Mouse (Mus musculus) embryonic stem cell, embryonic (primary cell): ENCODE data around the gene Ppm1j.
"Not testable (repeated sequence)": the region's sequence is repeated elsewhere in the genome, so short reads cannot be mapped to it uniquely, and the experiment has no call there.

Experiments
- CTCF ChIA-PET, 4 experiments: fragments of 300-600 bp in 2 of 4; fragments of 350-600 bp in 2 of 4; sonication (Branson Sonifier 250); formaldehyde crosslinking; loops; one replicate each; lab custom pipeline; 2022; ENCODE audit warnings: inconsistent platforms in 2 of 4; lab: Charles Lee
- POLR2A ChIA-PET, 4 experiments: fragments of 300-600 bp in 2 of 4; fragments of 350-600 bp in 2 of 4; sonication (Branson Sonifier 250); formaldehyde crosslinking; loops; one replicate each; lab custom pipeline; 2022; ENCODE audit warnings: antibody characterized with exemption in 4 of 4, inconsistent platforms in 1 of 4; lab: Charles Lee

Ppm1j gene

DNA sequence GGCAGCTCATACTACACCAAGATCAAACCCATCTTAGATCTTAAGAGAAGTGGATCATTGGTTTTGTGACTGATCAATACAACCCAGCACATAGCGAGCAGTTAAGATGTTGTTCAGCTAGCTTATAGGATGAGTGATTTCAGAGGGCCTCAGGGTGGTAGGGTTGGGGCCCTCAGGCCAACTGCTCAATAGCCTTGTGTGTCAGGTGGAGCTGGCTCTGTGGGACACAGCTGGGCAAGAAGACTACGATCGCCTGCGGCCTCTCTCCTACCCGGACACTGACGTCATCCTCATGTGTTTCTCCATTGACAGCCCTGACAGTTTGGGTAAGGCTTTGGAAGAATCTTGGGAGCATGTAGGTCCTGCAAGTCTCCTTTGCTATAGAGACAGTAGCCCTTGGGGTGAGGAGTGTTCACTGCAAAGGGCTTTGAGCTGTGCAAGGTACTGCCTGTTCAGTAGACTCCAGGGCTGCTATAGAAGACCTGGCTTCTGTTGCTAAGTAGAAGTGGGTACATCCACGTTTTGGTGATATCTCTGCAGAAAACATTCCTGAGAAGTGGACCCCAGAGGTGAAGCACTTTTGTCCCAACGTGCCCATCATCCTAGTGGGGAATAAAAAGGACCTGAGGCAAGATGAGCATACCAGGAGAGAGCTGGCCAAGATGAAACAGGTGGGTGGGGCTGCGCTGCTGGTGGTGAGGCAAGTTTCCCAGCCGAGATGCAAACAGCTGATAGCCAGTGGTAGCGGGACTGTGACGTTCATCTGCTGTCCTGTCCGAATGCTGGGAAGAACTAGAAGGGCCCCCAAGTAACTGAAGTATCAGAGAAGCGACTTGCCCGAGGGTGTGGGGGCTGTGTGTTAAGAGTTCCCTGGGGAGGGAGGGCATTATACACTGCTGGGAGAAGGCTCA, 11.8 kb downstream of the Ppm1j start:
- POLR2A ChIA-PET = interaction anchor here in 3 of 4 experiments (0.6 to 4.9 kb wide), 9 partner anchors 11 to 105 kb away, joined by 3 to 56 read pairs (median 4); partner anchors contain the start of genes Mov10 (in 2 of the 3), Fam19a3 (in 1 of the 3) and Ppm1j (in 1 of the 3)

DNA sequence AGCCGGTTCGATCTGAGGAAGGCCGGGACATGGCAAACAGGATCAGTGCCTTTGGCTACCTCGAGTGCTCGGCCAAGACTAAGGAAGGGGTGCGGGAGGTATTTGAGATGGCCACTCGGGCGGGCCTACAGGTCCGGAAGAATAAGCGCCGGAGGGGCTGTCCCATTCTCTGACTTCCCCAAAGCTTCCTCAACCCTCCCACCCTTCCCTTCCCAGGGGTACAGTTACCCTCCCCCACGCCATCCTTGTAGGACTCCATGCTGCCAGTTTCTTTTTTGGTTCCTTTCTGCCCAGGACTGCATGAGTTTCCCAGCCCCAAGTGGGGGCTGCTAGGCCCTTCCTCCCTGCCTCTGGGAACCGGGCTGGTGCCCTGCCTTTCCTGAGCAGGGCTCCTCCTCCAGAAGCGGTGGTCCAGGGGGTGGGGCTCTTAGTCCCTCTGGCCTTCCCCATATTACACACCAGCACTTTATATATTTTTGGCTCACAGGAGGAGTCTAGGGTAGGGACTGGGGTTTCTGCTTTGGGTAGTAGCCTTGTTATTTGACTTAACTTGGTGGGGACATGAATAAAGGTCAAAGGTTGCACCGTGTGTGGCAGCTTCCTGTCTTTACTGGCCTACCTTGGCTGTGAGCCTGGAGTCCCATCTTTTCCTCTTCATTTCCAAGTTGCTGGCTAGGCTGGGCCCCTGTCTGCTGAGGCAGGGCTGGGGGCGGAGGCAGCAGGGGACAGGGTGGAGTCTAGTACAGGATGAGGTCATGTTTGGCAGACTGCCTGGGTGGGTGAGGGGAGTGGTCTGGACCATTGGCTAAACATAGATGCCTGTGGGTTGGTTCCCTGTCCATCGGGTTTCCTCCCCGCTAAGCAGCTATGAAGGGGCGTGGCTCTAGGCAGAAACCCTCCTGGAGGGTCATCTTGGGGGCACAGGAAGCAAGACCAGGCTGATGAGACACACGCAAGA, 13.3 kb downstream of the Ppm1j start:
- ChIA-PET POLR2A (interaction anchor here in 3 of 4 experiments (0.7 to 3.4 kb wide), 25 partner anchors 9 to 265 kb away, joined by 3 to 34 read pairs (median 5); partner anchors contain the start of genes Fam19a3 (in 3 of the 3), Ppm1j (in 3 of the 3), Capza1 (in 2 of the 3) and Mov10 (in 2 of the 3)), CTCF (interaction anchor here (0.6 to 1.4 kb wide), 9 partner anchors 12 to 1196 kb away, joined by 3 to 7 read pairs (median 3); partner anchors contain the start of genes Fam19a3 (in 2 of the 4), Capza1 (in 1 of the 4), Ppm1j (in 1 of the 4) and St7l (in 1 of the 4))

More for the DNA sequence above, 11.8 kb downstream of the Ppm1j start:
- CTCF ChIA-PET = no interaction called here

DNA sequence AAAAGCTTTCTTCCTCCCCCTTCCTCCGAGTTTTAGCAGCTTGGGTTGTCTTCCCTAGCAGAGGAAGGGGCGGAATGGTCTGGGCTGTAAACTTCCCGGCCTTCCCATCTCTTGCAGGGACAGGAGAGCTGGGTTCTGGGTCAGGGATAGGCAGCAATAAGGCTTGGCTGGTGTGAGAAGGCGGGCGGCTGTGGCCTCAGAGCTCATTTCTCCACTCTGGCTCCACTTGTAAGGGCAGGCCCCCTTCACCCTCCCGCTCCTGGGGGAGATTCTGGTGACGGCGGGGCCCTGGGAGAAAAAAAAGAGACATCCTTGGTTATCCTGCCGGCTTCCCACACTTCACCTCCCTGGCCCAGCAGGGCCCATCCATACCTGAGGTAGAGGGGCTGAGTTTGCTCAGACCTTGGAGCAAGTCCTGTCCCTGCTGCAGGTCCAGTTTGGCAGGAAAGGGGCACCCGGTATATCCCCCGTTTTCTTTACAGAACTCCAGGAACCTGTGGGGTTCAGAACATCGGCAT, 14.2 kb downstream of the Ppm1j start:
- ChIA-PET POLR2A (interaction anchor here (0.6 to 3.4 kb wide), 25 partner anchors 8 to 991 kb away, joined by 3 to 34 read pairs (median 5); partner anchors contain the start of genes Fam19a3 (in 3 of the 4), Ppm1j (in 3 of the 4), Capza1 (in 2 of the 4) and Mov10 (in 2 of the 4)), CTCF (interaction anchor here (0.6 to 1.4 kb wide), 11 partner anchors 13 to 1195 kb away, joined by 3 to 7 read pairs (median 3); partner anchors contain the start of genes Fam19a3 (in 2 of the 4), Capza1 (in 1 of the 4), Ppm1j (in 1 of the 4) and St7l (in 1 of the 4))

DNA sequence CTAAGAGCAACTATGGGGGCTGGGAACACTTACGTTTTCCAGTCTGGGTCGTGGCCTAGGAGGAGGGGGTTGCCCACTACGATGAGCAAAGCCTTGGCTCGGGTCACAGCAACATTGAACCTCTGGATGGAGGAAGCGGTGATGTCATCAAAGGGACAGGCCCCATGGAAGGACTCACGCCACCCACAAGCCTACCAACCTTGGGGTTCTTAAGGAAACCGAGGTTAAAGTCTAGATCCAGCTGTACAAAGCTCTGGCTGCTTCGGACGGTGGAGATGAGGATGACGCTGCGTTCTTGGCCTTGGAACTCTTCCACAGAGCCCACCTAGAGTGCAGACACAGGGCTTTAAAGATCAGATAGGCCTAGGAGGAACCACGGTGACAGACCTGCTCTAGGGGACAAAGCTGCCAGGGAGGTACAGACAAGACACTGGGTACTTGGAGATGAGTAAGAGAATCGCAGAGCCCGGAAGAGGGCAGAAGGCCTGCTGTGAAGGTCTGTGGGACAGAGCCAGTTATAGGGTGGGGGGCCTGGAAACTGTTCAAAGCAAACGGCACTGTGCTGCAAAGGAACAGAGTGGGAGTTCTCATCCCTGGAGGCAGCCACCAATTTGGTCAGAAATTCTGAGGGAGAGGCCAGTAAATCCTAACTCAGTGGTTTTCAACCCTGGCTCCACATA, 14.9 kb downstream of the Ppm1j start:
- ChIA-PET POLR2A (interaction anchor here in 2 of 4 experiments (0.9 to 3.4 kb wide), 7 partner anchors 9 to 68 kb away, joined by 3 to 34 read pairs (median 8); partner anchors contain the start of genes Capza1 (in 1 of the 2), Mov10 (in 1 of the 2) and St7l (in 1 of the 2)), CTCF (interaction anchor here in 2 of 4 experiments (0.6 to 0.7 kb wide), 2 partner anchors 15 to 148 kb away, joined by 3 read pairs; partner anchors contain the start of gene Ppm1j (in 1 of the 2))

DNA sequence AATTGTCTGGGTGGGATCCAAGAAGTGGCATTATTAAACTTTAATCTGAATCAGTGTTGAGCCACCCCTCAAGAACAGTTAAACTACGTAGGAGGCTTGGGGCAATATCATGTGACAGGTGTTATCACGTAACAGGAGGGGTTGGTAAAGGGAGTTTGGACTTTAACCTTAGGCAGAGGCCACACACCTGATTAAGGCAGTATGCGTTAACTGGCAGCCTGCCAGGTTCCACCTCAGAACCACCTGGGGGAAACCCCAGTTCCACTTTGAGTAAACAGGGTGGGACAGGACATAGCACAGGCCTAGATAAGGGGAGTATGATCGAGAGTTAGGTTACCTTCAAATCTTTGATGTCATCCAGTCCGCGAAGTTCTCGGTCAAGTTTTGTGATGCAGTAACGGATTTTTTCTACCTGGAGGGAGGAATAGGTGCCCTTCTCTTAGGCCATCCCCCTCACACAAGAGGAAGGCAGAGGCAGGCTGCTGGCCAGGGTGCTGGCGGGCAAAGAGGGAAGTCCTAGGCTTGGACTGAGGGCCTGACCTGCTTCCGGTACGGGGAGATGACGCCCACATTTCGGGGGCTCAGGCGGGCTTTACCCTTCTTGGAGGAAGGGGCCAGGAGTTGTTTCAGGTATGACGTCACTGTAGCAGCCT, 15.7 kb downstream of the Ppm1j start:
- CTCF ChIA-PET = no interaction called here
- POLR2A ChIA-PET = interaction anchor here in 2 of 4 experiments (0.9 to 3.4 kb wide), 8 partner anchors 9 to 68 kb away, joined by 3 to 34 read pairs (median 6); partner anchors contain the start of genes Capza1 (in 2 of the 2), St7l (in 2 of the 2) and Mov10 (in 1 of the 2)

DNA sequence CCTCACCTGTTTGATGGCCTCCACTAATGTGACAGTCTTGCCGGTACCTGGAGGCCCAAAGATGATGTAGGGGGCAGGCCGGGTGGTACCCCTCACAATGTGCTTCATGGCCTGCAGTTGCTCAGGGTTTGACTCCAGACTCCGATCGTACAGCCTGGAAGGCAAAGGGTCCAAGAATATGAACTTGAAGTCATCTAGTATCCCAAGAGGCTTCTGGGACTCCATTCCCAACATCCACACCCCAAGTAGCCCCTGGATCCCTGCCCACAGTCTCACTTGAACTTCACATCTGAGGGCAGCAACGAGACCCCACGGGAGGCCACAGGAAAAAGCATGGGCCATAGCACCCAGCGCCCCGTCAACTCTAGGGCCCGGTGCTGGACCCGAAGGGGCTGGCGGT, 19.8 kb downstream of the Ppm1j start:
- ChIA-PET POLR2A (interaction anchor here in 3 of 4 experiments (0.5 to 1.7 kb wide), 5 partner anchors 10 to 166 kb away, joined by 3 to 9 read pairs (median 4); partner anchors contain the start of genes Capza1 (in 1 of the 3) and St7l (in 1 of the 3)), CTCF (no interaction called here)

DNA sequence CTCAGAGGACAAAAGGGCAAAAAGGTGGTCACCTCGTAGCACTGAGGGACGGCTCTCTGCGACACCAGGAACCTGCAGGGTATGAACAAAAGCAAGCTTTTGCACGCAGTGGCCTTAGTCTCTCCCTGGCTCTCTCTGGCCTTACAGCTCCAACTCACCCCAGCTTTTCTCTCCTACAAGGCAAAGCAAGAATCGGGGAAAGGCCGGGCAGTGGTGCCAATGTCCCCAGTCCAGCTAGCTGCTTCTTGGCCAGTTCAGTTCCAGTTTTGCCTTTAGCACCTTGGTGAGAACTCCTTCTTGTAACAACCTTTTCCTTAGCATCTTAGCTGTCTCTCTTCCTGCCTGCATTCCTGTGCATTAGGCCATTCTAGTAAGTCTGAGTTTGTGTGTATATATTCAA, 20.6 kb downstream of the Ppm1j start:
- ChIA-PET CTCF (no interaction called here), POLR2A (interaction anchor here (0.6 to 2.0 kb wide), 7 partner anchors 11 to 63 kb away, joined by 3 to 6 read pairs (median 4); partner anchors contain the start of genes Capza1 (in 1 of the 4) and St7l (in 1 of the 4))

DNA sequence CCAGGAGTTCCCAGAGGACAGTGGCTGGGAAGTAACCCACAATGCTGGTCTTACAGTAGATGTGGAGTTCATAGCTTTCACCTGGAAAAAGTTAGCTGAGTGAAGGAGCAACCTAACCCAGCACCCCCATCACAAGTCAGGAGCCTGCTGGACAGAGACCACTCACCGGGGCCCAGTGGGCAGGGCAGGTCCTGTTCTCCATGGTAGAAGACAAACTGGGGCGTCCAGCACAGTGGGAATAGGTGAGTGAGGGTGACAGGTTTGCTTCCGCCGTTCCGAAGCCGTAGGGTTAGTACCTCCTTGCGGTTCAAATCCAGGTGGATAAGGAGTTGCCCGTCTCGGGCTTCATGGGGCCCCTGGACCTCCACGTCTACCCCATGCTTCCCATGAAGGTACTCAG, 23.5 kb downstream of the Ppm1j start:
- ChIA-PET POLR2A (interaction anchor here in 1 of 4 experiments (1.0 kb wide), 1 partner anchor 14 kb away, joined by 5 read pairs; the partner anchor contains the start of gene Mov10), CTCF (interaction anchor here in 1 of 4 experiments (1.6 kb wide), 1 partner anchor 11 kb away, joined by 3 read pairs; no protein-coding TSS in a partner anchor)

DNA sequence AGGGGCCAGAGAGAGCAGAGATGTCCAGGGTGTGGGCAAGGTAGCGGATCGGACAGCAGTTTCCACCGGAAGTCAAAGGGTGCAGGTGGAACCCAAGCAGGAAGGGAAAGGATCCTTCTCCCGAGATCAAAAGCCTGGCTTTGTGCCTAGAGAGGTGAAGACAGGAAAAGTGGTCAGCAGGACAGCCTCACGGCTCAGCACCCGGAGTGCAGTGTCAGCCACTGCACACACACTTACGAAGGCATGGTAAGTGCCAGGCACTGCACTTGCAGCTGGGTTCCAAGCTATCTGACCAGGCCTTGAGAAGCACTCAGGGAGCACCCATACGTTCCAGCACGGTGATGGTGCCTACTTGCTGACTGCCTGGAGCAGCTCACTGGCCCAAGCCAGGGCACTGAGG, 24.7 kb downstream of the Ppm1j start:
- POLR2A ChIA-PET = interaction anchor here in 2 of 4 experiments (0.7 to 1.2 kb wide), 9 partner anchors 10 to 166 kb away, joined by 3 to 8 read pairs (median 5); partner anchors contain the start of genes Mov10 (in 1 of the 2) and Rhoc (in 1 of the 2)
- CTCF ChIA-PET = interaction anchor here in 2 of 4 experiments (0.6 to 1.6 kb wide), 2 partner anchors 10 to 37 kb away, joined by 3 to 4 read pairs; no protein-coding TSS in a partner anchor

DNA sequence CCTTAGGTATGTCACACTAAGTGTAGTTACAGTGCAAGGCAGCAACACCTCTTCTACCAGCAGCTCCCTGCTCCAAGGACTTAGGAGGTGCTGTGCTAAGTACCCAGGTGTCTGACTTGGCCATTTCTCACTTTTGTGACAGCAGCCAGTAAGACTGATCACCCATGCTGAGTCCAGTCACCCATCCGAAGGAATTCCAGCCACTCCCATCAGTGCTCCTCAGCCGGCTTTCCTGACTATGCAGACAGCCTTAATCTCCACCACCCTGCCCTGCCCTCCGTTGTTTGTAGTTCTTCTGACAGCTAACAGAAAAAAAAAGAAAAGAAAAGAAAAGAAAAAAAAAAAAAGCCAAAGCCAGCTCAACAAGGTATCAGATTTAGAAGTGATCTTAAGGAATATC, 30.9 kb downstream of the Ppm1j start:
- ChIA-PET CTCF (interaction anchor here in 2 of 4 experiments (0.5 to 1.5 kb wide), 4 partner anchors 17 to 265 kb away, joined by 3 to 12 read pairs (median 4); partner anchors contain the start of genes Fam19a3 (in 1 of the 2) and Ppm1j (in 1 of the 2)), POLR2A (interaction anchor here in 2 of 4 experiments (1.0 to 2.1 kb wide), 15 partner anchors 9 to 172 kb away, joined by 3 to 13 read pairs (median 6); partner anchors contain the start of genes Capza1 (in 2 of the 2), Rhoc (in 2 of the 2), St7l (in 2 of the 2) and Fam19a3 (in 1 of the 2))

DNA sequence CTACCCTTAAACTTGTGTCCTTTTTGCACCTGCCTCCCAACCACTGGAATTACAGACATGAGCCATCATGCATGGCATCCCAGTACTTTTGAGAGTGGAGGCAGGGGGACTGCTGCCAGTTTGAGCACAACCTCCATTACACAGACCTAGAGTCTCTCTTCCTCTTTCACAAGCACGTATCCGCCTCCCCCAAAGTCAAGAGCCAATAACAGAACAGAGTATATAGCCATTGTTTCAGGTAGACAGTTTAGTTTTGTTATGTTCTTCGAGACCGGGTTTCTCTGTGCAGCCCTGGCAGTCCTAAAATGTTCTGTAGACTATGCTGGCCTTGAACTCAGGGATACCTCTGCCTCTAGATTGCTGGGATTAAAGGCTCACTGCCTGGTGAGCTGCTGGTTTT, 31.4 kb downstream of the Ppm1j start:
- POLR2A ChIA-PET = interaction anchor here in 2 of 4 experiments (1.0 to 2.1 kb wide), 11 partner anchors 9 to 52 kb away, joined by 3 to 13 read pairs (median 7); partner anchors contain the start of genes Rhoc (in 2 of the 2), Capza1 (in 1 of the 2), Fam19a3 (in 1 of the 2) and Ppm1j (in 1 of the 2)
- CTCF ChIA-PET = interaction anchor here in 2 of 4 experiments (0.5 to 1.5 kb wide), 4 partner anchors 18 to 266 kb away, joined by 3 to 12 read pairs (median 4); partner anchors contain the start of genes Fam19a3 (in 1 of the 2) and Ppm1j (in 1 of the 2)

DNA sequence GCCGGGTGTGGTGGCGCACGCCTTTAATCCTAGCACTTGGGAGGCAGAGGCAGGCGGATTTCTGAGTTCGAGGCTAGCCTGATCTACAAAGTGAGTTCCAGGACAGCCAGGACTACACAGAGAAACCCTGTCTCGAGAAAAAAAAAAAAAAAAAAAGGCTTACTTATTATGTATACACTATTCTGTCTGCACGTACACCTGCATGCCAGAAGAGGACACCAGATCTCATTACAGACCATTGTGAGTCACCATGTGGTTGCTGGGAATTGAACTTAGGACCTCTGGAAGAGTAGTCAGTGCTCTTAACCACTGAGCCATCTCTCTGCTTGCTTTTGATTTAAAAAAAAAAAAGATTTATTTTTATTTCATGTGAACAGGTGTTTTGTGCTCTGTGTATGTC, 32.4 kb downstream of the Ppm1j start:
- POLR2A ChIA-PET = interaction anchor here in 2 of 4 experiments (1.1 to 6.1 kb wide), 4 partner anchors 16 to 51 kb away, joined by 3 to 62 read pairs (median 48); partner anchors contain the start of genes Rhoc (in 2 of the 2) and Capza1 (in 1 of the 2)
- CTCF ChIA-PET = not testable (repeated sequence)

DNA sequence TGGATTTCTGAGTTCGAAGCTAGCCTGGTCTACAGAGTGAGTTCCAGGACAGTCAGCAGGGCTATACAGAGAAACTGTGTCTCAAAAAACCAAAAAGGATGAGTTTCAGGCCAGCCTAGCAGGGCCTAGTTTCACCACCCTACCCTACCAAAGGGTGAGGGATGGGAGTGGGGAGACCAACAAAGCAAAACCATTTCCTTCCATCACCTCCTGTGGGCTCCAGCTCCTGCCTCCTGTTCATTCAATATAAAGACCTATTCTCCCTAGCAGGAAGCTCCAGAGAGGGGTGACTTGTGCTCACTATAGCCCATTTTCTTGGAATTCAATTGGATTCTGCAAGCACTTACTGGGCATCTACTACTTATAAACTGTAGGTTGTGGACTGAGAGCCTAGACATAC, 33.9 kb downstream of the Ppm1j start:
- ChIA-PET CTCF (interaction anchor here (1.0 to 2.3 kb wide), 9 partner anchors 26 to 244 kb away, joined by 3 to 17 read pairs (median 5); partner anchors contain the start of gene Rhoc (in 1 of the 4)), POLR2A (interaction anchor here (0.5 to 6.1 kb wide), 40 partner anchors 9 to 1611 kb away, joined by 3 to 62 read pairs (median 6); partner anchors contain the start of genes Capza1 (in 3 of the 4), Fam19a3 (in 3 of the 4), Ppm1j (in 3 of the 4) and Rhoc (in 2 of the 4))

DNA sequence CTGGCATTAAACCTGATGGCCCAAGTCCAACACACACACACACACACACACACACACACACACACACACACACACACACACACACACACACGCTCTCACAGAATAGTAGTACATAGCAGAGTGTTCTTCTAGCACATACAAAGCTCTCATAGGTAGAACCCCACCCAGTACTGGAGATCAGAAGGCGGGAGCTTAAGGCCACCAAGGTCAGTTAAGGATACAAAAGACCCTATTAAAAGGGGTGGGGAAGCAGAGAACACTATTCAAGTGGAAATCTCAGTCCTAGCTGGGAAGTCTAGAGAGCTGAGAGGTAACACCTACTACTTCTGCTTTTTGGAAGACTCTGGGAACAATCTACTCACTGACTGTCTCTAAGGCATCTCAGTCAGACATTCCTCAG, 34.5 kb downstream of the Ppm1j start:
- CTCF ChIA-PET = interaction anchor here (0.6 to 2.3 kb wide), 15 partner anchors 10 to 244 kb away, joined by 3 to 17 read pairs (median 4); partner anchors contain the start of genes Fam19a3 (in 1 of the 4) and Rhoc (in 1 of the 4)
- POLR2A ChIA-PET = interaction anchor here (0.5 to 6.1 kb wide), 60 partner anchors 8 to 1612 kb away, joined by 3 to 62 read pairs (median 5); partner anchors contain the start of genes Capza1 (in 4 of the 4), Fam19a3 (in 3 of the 4), Ppm1j (in 3 of the 4) and St7l (in 3 of the 4)
